ENCODE assay signal across 8 mouse cellular contexts in genomic region chr11:97309911-97310571, GRCm38 (mm10). TPM values are rescaled to one million over a fixed set of nuclear protein-coding genes. Genes with fewer than 3 reads are reported as not detected.
DNase-seq lines count a peak whose midpoint lies in the region; ATAC-seq lines count a peak whose summit lies in the region.

No protein-coding gene starts in this region.

- peak; percentile 66 for ATAC-seq in megakaryocyte progenitor cell, adult 5-6 weeks (replicated peaks; ENCODE audit: poor library complexity)
- ATAC-seq in erythroid progenitor cell, adult 5-6 weeks (replicated peaks; ENCODE audit: low FRiP score, poor library complexity, severe bottlenecking): no peak

- intact Hi-C loops in left cerebral cortex, postnatal 10 days (cut with DNase I): loop anchor here (5.0 kb wide), 1 partner anchor 108 kb away; no protein-coding TSS in a partner anchor

- peak; percentile 93 for DNase-seq in WW6 (ENCODE audit: low read depth, low spot score)
- peak; percentile 78 to 80 for DNase-seq in cerebellum, postnatal 36 days
- DNase-seq in gastrocnemius, postnatal 10 days: peak; percentile 60
- DNase-seq in induced T-regulatory cell, adult 2 months (ENCODE audit: low read depth): peak; percentile 86
- DNase-seq in left cerebral cortex, postnatal 10 days (ENCODE audit: extremely low spot score in 1 of 2, low spot score in 2 of 2): peak; percentile 62 to 79
- DNase-seq in right cerebral cortex, postnatal 10 days (ENCODE audit: low spot score in 2 of 2): peak; percentile 82 to 87

RNA-seq across cellular contexts. Expression of gene Mrpl45, which starts 5.5 kb away (rescaled TPM):
- 10 to 100 TPM; 28.5 to 33.8 TPM for total RNA-seq in gastrocnemius, postnatal 10 days (2021)
- total RNA-seq in left cerebral cortex, postnatal 10 days (2021): 10 to 100 TPM; 20.4 to 23.3 TPM
- total RNA-seq in megakaryocyte progenitor cell, adult 5-6 weeks (2015): 34.7 and 43.6 TPM in 2 replicates
- 22.4 and 23.1 TPM in 2 replicates for total RNA-seq in megakaryocyte progenitor cell, adult 5-6 weeks (2017)
- 13.4 and 15.5 TPM in 2 replicates for total RNA-seq in erythroid progenitor cell, adult 5-6 weeks (2015; ENCODE audit: low replicate concordance)
- total RNA-seq in erythroid progenitor cell, adult 5-6 weeks (2017; ENCODE audit: low replicate concordance): 3.6 and 5.9 TPM in 2 replicates

RNA-seq across cellular contexts. Expression of gene Npepps, which starts 29.6 kb away (rescaled TPM):
- 10 to 100 TPM; 52.1 to 57.5 TPM for total RNA-seq in gastrocnemius, postnatal 10 days (2021)
- 100 to 1,000 TPM; 145 to 150 TPM for total RNA-seq in left cerebral cortex, postnatal 10 days (2021)
- 38.7 TPM in 2 replicates for total RNA-seq in megakaryocyte progenitor cell, adult 5-6 weeks (2015)
- 24.6 and 27.9 TPM in 2 replicates for total RNA-seq in megakaryocyte progenitor cell, adult 5-6 weeks (2017)
- 20.9 and 25.6 TPM in 2 replicates for total RNA-seq in erythroid progenitor cell, adult 5-6 weeks (2015; ENCODE audit: low replicate concordance)
- 9.4 and 32.2 TPM in 2 replicates for total RNA-seq in erythroid progenitor cell, adult 5-6 weeks (2017; ENCODE audit: low replicate concordance)

RNA-seq across cellular contexts. Expression of gene Gpr179, which starts 41.8 kb away (rescaled TPM):
- total RNA-seq in gastrocnemius, postnatal 10 days (2021): under 1 TPM; 0.07 to 0.09 TPM
- under 1 TPM; 0.18 to 0.39 TPM for total RNA-seq in left cerebral cortex, postnatal 10 days (2021)
- 0.02 and 0.05 TPM in 2 replicates for total RNA-seq in megakaryocyte progenitor cell, adult 5-6 weeks (2015)
- total RNA-seq in megakaryocyte progenitor cell, adult 5-6 weeks (2017): 0.10 TPM in 1 of 2 replicates, not detected in the other
- not detected in 2 replicates for total RNA-seq in erythroid progenitor cell, adult 5-6 weeks (2015; ENCODE audit: low replicate concordance)
- 0.15 TPM in 1 of 2 replicates, not detected in the other for total RNA-seq in erythroid progenitor cell, adult 5-6 weeks (2017; ENCODE audit: low replicate concordance)

RNA-seq across cellular contexts. Expression of gene Socs7, which starts 52.3 kb away (rescaled TPM):
- 10 to 100 TPM; 33.7 to 34.8 TPM for total RNA-seq in gastrocnemius, postnatal 10 days (2021)
- total RNA-seq in left cerebral cortex, postnatal 10 days (2021): 10 to 100 TPM; 81.0 to 84.7 TPM
- 5.3 and 7.2 TPM in 2 replicates for total RNA-seq in megakaryocyte progenitor cell, adult 5-6 weeks (2015)
- total RNA-seq in megakaryocyte progenitor cell, adult 5-6 weeks (2017): 10.2 and 11.0 TPM in 2 replicates
- total RNA-seq in erythroid progenitor cell, adult 5-6 weeks (2015; ENCODE audit: low replicate concordance): 2.5 and 2.9 TPM in 2 replicates
- total RNA-seq in erythroid progenitor cell, adult 5-6 weeks (2017; ENCODE audit: low replicate concordance): 5.4 and 6.0 TPM in 2 replicates
